In genomic region chr3:105825501-105826161, GRCm38 (mm10) we compare ENCODE assay signal across 8 mouse cellular contexts. TPM values are rescaled to one million over a fixed set of nuclear protein-coding genes. Genes with fewer than 3 reads are reported as not detected.
A peak's percentile ranks its signal among the peaks of the same experiment; 100 is the strongest.
DNase-seq lines count a peak whose midpoint lies in the region; ATAC-seq and TF ChIP-seq lines count a peak whose summit lies in the region.

No protein-coding gene starts in this region.

- peak; percentile 40 for DNase-seq in embryonic facial prominence, embryonic 14.5 days (ENCODE audit: low spot score)
- no peak for DNase-seq in embryonic facial prominence, embryonic 10.5 days (ENCODE audit: low spot score)
- peak; percentile 61 for DNase-seq in brain, adult 2 months (ENCODE audit: low read depth, low spot score)
- peak; percentile 70 for DNase-seq in heart, postnatal 25 days (ENCODE audit: low spot score)
- peak; percentile 19 for DNase-seq in lung, embryonic 14.5 days
- DNase-seq in midbrain, postnatal 0 days (ENCODE audit: low spot score): no peak
- no peak for DNase-seq in frontal cortex, postnatal 10 days (ENCODE audit: low spot score in 2 of 2)
- no peak for DNase-seq in forebrain, postnatal 0 days

- H3K9me3 ChIP-seq in embryonic facial prominence, embryonic 14.5 days (ENCODE audit: control insufficient read depth, low read length): no peaks in the 10 kb centered on the region
- H3K9me3 ChIP-seq in embryonic facial prominence, embryonic 10.5 days: no peaks in the 10 kb centered on the region
- H3K9me3 ChIP-seq in lung, embryonic 14.5 days (ENCODE audit: low read depth, low read length): no peaks in the 10 kb centered on the region
- H3K9me3 ChIP-seq in midbrain, postnatal 0 days (ENCODE audit: low read length): no peaks in the 10 kb centered on the region
- H3K9me3 ChIP-seq in forebrain, postnatal 0 days (ENCODE audit: low read length): no peaks in the 10 kb centered on the region

- no peaks in the 10 kb centered on the region for H3K36me3 ChIP-seq in embryonic facial prominence, embryonic 14.5 days (ENCODE audit: control insufficient read depth, insufficient read depth, low read length)
- H3K36me3 ChIP-seq in embryonic facial prominence, embryonic 10.5 days (replicated peaks): no peaks in the 10 kb centered on the region
- no peaks in the 10 kb centered on the region for H3K36me3 ChIP-seq in lung, embryonic 14.5 days (ENCODE audit: insufficient read depth)
- no peaks in the 10 kb centered on the region for H3K36me3 ChIP-seq in midbrain, postnatal 0 days (ENCODE audit: insufficient read depth, low read length)
- H3K36me3 ChIP-seq in forebrain, postnatal 0 days (ENCODE audit: insufficient read depth): no peaks in the 10 kb centered on the region

- no peaks in the 10 kb centered on the region for H3K27me3 ChIP-seq in embryonic facial prominence, embryonic 14.5 days (replicated peaks; ENCODE audit: control insufficient read depth, insufficient read depth, low read length)
- no peaks in the 10 kb centered on the region for H3K27me3 ChIP-seq in embryonic facial prominence, embryonic 10.5 days (replicated peaks; ENCODE audit: low read depth, poor library complexity, severe bottlenecking)
- H3K27me3 ChIP-seq in lung, embryonic 14.5 days (ENCODE audit: insufficient read depth, low read length): no peaks in the 10 kb centered on the region
- H3K27me3 ChIP-seq in midbrain, postnatal 0 days (ENCODE audit: insufficient read depth, low read length): no peaks in the 10 kb centered on the region
- H3K27me3 ChIP-seq in forebrain, postnatal 0 days (ENCODE audit: insufficient read depth, low read length): no peaks in the 10 kb centered on the region

- no peak overlapping the region for H3K4me2 ChIP-seq in embryonic facial prominence, embryonic 14.5 days (ENCODE audit: low read depth, low read length)
- H3K4me2 ChIP-seq in lung, embryonic 14.5 days: no peak overlapping the region
- no peak overlapping the region for H3K4me2 ChIP-seq in midbrain, postnatal 0 days (ENCODE audit: low read depth, low read length, poor library complexity, severe bottlenecking)
- H3K4me2 ChIP-seq in forebrain, postnatal 0 days (ENCODE audit: low read depth): no peak overlapping the region

- 62% methylated on average over 7 of the region's 7 CpGs for WGBS in embryonic facial prominence, embryonic 14.5 days
- 57% methylated on average over 7 of the region's 7 CpGs for WGBS in embryonic facial prominence, embryonic 10.5 days
- WGBS in lung, embryonic 14.5 days: 48% methylated on average over 7 of the region's 7 CpGs
- 77% methylated on average over 7 of the region's 7 CpGs for WGBS in midbrain, postnatal 0 days
- WGBS in forebrain, postnatal 0 days: 71% methylated on average over 7 of the region's 7 CpGs

- H3K4me3 ChIP-seq in embryonic facial prominence, embryonic 14.5 days (ENCODE audit: low read depth, low read length): no peak overlapping the region
- H3K4me3 ChIP-seq in embryonic facial prominence, embryonic 10.5 days: no peak overlapping the region
- no peak overlapping the region for H3K4me3 ChIP-seq in lung, embryonic 14.5 days (ENCODE audit: low read depth, low read length)
- H3K4me3 ChIP-seq in midbrain, postnatal 0 days (ENCODE audit: low read depth, low read length): no peak overlapping the region
- H3K4me3 ChIP-seq in forebrain, postnatal 0 days (ENCODE audit: low read depth, low read length): no peak overlapping the region

- no peak overlapping the region for H3K27ac ChIP-seq in embryonic facial prominence, embryonic 14.5 days (replicated peaks; ENCODE audit: low read depth, low read length)
- H3K27ac ChIP-seq in embryonic facial prominence, embryonic 10.5 days (replicated peaks): no peak overlapping the region
- H3K27ac ChIP-seq in lung, embryonic 14.5 days (ENCODE audit: low read depth): no peak overlapping the region
- H3K27ac ChIP-seq in midbrain, postnatal 0 days (ENCODE audit: low read depth, low read length): no peak overlapping the region
- H3K27ac ChIP-seq in forebrain, postnatal 0 days (ENCODE audit: low read depth, low read length): no peak overlapping the region

- no peak for TF ChIP-seq CTCF in lung, embryonic 14.5 days (IDR thresholded peaks at IDR 0.05; ENCODE audit: low read depth)
- no peak for TF ChIP-seq CTCF in midbrain, postnatal 0 days (IDR thresholded peaks at IDR 0.05)
- TF ChIP-seq CTCF in forebrain, postnatal 0 days (IDR thresholded peaks at IDR 0.05; ENCODE audit: low read depth): no peak

- ATAC-seq in embryonic facial prominence, embryonic 14.5 days (ENCODE audit: low read depth): no peak
- peak; percentile 75 for ATAC-seq in lung, embryonic 14.5 days (ENCODE audit: insufficient read depth)
- ATAC-seq in midbrain, postnatal 0 days (ENCODE audit: low FRiP score): no peak
- ATAC-seq in forebrain, postnatal 0 days: no peak

- intact Hi-C loops in heart, postnatal 25 days (cut with DNase I): loop anchor here (2.0 to 5.0 kb wide), 3 partner anchors 25 to 67 kb away; partner anchors contain the start of gene Rap1a

- H3K9ac ChIP-seq in embryonic facial prominence, embryonic 14.5 days (ENCODE audit: low read depth, low read length): no peak overlapping the region
- H3K9ac ChIP-seq in lung, embryonic 14.5 days: no peak overlapping the region
- H3K9ac ChIP-seq in midbrain, postnatal 0 days (replicated peaks; ENCODE audit: low read length, poor library complexity, severe bottlenecking): no peak overlapping the region
- H3K9ac ChIP-seq in forebrain, postnatal 0 days: no peak overlapping the region

- H3K4me1 ChIP-seq in embryonic facial prominence, embryonic 14.5 days (ENCODE audit: control insufficient read depth, insufficient read depth, low read length): peaks cover 4% of the 10 kb centered on the region; the same call in 1 of the 2 replicates
- H3K4me1 ChIP-seq in embryonic facial prominence, embryonic 10.5 days: peaks cover 13% of the 10 kb centered on the region
- H3K4me1 ChIP-seq in lung, embryonic 14.5 days (ENCODE audit: insufficient read depth): 0 out of 2 replicates have a peak, but pooled peaks cover 4% of the 10 kb centered on the region
- no peaks in the 10 kb centered on the region for H3K4me1 ChIP-seq in midbrain, postnatal 0 days (ENCODE audit: insufficient read depth, low read length)
- no peaks in the 10 kb centered on the region for H3K4me1 ChIP-seq in forebrain, postnatal 0 days (ENCODE audit: insufficient read depth)

RNA-seq across cellular contexts. Expression of gene Rap1a, which starts 24.5 kb away (rescaled TPM):
- 85.5 and 92.9 TPM in 2 replicates for polyA plus RNA-seq in embryonic facial prominence, embryonic 14.5 days (2014; fragmentation: Nextera tagmentation; extraction: Ambion mirVana)
- 66.0 and 66.3 TPM in 2 replicates for polyA plus RNA-seq in embryonic facial prominence, embryonic 10.5 days (2016; fragmentation: Nextera tagmentation; extraction: Ambion mirVana)
- 100 to 1,000 TPM; 103 to 105 TPM for total RNA-seq in heart, postnatal 25 days (2021)
- 94.3 and 95.5 TPM in 2 replicates for polyA plus RNA-seq in lung, embryonic 14.5 days (2014; fragmentation: Nextera tagmentation; extraction: Ambion mirVana)
- total RNA-seq in midbrain, postnatal 0 days (2014; rRNA removed): 27.1 and 32.2 TPM in 2 replicates
- polyA plus RNA-seq in midbrain, postnatal 0 days (2015; fragmentation: Nextera tagmentation; extraction: Ambion mirVana): 59.9 and 66.0 TPM in 2 replicates
- total RNA-seq in forebrain, postnatal 0 days (2014; rRNA removed): 36.4 and 37.5 TPM in 2 replicates
- 60.7 and 70.5 TPM in 2 replicates for polyA plus RNA-seq in forebrain, postnatal 0 days (2015; fragmentation: Nextera tagmentation; extraction: Ambion mirVana)

RNA-seq across cellular contexts. Expression of gene Adora3, which starts 45.0 kb away (rescaled TPM):
- 1.4 and 3.0 TPM in 2 replicates for polyA plus RNA-seq in embryonic facial prominence, embryonic 14.5 days (2014; fragmentation: Nextera tagmentation; extraction: Ambion mirVana)
- polyA plus RNA-seq in embryonic facial prominence, embryonic 10.5 days (2016; fragmentation: Nextera tagmentation; extraction: Ambion mirVana): not detected in 2 replicates
- under 1 TPM; 0.21 to 0.25 TPM for total RNA-seq in heart, postnatal 25 days (2021)
- 0.18 and 0.30 TPM in 2 replicates for polyA plus RNA-seq in lung, embryonic 14.5 days (2014; fragmentation: Nextera tagmentation; extraction: Ambion mirVana)
- 0.66 and 0.77 TPM in 2 replicates for total RNA-seq in midbrain, postnatal 0 days (2014; rRNA removed)
- 0.20 and 0.30 TPM in 2 replicates for polyA plus RNA-seq in midbrain, postnatal 0 days (2015; fragmentation: Nextera tagmentation; extraction: Ambion mirVana)
- total RNA-seq in forebrain, postnatal 0 days (2014; rRNA removed): 0.14 and 0.23 TPM in 2 replicates
- polyA plus RNA-seq in forebrain, postnatal 0 days (2015; fragmentation: Nextera tagmentation; extraction: Ambion mirVana): 0.31 and 0.35 TPM in 2 replicates

RNA-seq across cellular contexts. Expression of gene Tmigd3, which starts 45.1 kb away (rescaled TPM):
- 0.68 and 0.89 TPM in 2 replicates for polyA plus RNA-seq in embryonic facial prominence, embryonic 14.5 days (2014; fragmentation: Nextera tagmentation; extraction: Ambion mirVana)
- 0.15 TPM in 1 of 2 replicates, not detected in the other for polyA plus RNA-seq in embryonic facial prominence, embryonic 10.5 days (2016; fragmentation: Nextera tagmentation; extraction: Ambion mirVana)
- total RNA-seq in heart, postnatal 25 days (2021): not detected
- polyA plus RNA-seq in lung, embryonic 14.5 days (2014; fragmentation: Nextera tagmentation; extraction: Ambion mirVana): 0.22 and 0.32 TPM in 2 replicates
- not detected in 2 replicates for total RNA-seq in midbrain, postnatal 0 days (2014; rRNA removed)
- not detected in 2 replicates for polyA plus RNA-seq in midbrain, postnatal 0 days (2015; fragmentation: Nextera tagmentation; extraction: Ambion mirVana)
- total RNA-seq in forebrain, postnatal 0 days (2014; rRNA removed): 1.4 TPM in 1 of 2 replicates, not detected in the other
- polyA plus RNA-seq in forebrain, postnatal 0 days (2015; fragmentation: Nextera tagmentation; extraction: Ambion mirVana): 0.21 TPM in 1 of 2 replicates, not detected in the other

Comparison
In these comparisons a context has a peak if more than half of its experiments do, and no peak if none do; other contexts are left out.
1. DNase-seq: peak in embryonic facial prominence, embryonic 14.5 days (single experiment), brain, adult 2 months (single experiment), heart, postnatal 25 days (single experiment) and lung, embryonic 14.5 days (single experiment); none in embryonic facial prominence, embryonic 10.5 days (single experiment), midbrain, postnatal 0 days (single experiment), frontal cortex, postnatal 10 days (0 of 2) and forebrain, postnatal 0 days (single experiment).